Mouse (Mus musculus) thymus, postnatal 36 days (tissue): ENCODE measurements around the gene Lce3d.

Experiments used
- DNase-seq, 2 experiments: peaks; one replicate each; pipeline ENCODE4 v3.0.0; 2022; ENCODE audit warnings: mixed read lengths in 2 of 2

Gene Lce3d

GRCm38 (mm10) chr3:92957090-92957489, at the start of gene Lce3d:
Gene Lce3d, plus strand, starts transcription at chr3:92957390.
- DNase-seq, result no peak

- DNase-seq, result no peak
These were observed 49.6 kb upstream of the Lce3d start for GRCm38 (mm10) chr3:92907571-92907970.

- DNase-seq, result no peak
These were observed 36.8 kb upstream of the Lce3d start for GRCm38 (mm10) chr3:92920364-92920763.

GRCm38 (mm10) chr3:92926130-92926529, 31.1 kb upstream of the Lce3d start, which contains the start of gene Lce3a:
Gene Lce3a, minus strand, starts transcription at chr3:92926230.
- DNase-seq, result no peak

GRCm38 (mm10) chr3:92932679-92933078, 24.5 kb upstream of the Lce3d start, which contains the start of gene Lce3b:
Gene Lce3b, plus strand, starts transcription at chr3:92932979.
- no peak for DNase-seq

- no peak for DNase-seq
These were observed 13.0 kb upstream of the Lce3d start, which contains the start of gene Lce3c for GRCm38 (mm10) chr3:92944186-92944585. Gene Lce3c, plus strand, starts transcription at chr3:92944486.

- DNase-seq, result no peak
These were observed 9.6 kb downstream of the Lce3d start, which contains the start of gene Lce3e for GRCm38 (mm10) chr3:92966761-92967160. Gene Lce3e, plus strand, starts transcription at chr3:92967061.

- no peak for DNase-seq
These were observed 21.3 kb downstream of the Lce3d start for GRCm38 (mm10) chr3:92978484-92978883.

GRCm38 (mm10) chr3:92991926-92992325, 34.7 kb downstream of the Lce3d start, which contains the start of gene Lce3f:
Gene Lce3f, plus strand, starts transcription at chr3:92992226.
- no peak for DNase-seq

GRCm38 (mm10) chr3:92998691-92999090, 41.5 kb downstream of the Lce3d start:
- peak; percentile 3 to 4 for DNase-seq

- no peak for DNase-seq
These were observed 43.4 kb downstream of the Lce3d start for GRCm38 (mm10) chr3:93000621-93001020.

GRCm38 (mm10) chr3:93002843-93003242, 45.7 kb downstream of the Lce3d start:
- no peak for DNase-seq
